Mouse (Mus musculus) monocyte, adult 2 months (primary cell): Measurements from ENCODE around the gene Igf1r.

Source experiments
- DNase-seq, 2 experiments: peaks; one replicate each; pipeline ENCODE4 v3.0.0; 2022; ENCODE audit warnings: low spot score in 2 of 2, low read depth in 1 of 2

Igf1r gene

GRCm38 (mm10) chr7:67955276-67955675 is 2.6 kb downstream of the Igf1r start:
- DNase-seq, result no peak

GRCm38 (mm10) chr7:67957376-67957775 is 4.7 kb downstream of the Igf1r start:
- no peak for DNase-seq

DNA sequence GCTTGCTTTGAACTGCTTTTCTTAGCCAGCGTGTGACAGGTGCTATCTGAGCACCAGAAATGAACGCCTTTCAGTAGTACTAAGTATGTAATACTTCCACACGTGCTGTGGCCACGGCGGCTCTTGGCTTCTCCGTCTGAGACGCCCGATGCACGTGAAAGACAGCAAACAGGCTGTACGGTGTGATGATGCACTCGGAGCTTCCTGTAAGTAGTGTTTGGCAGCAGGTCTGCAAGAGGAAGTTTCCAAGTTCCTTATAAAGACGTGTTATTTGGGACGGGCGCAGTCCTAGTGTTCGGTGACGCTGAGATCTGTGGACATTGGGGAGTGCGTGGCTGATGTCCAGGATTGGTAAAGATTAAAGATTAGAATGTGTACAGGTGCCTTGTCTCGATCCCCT is 5.4 kb downstream of the Igf1r start:
- peak in 1 of 2 experiments; percentile 57 for DNase-seq

DNA sequence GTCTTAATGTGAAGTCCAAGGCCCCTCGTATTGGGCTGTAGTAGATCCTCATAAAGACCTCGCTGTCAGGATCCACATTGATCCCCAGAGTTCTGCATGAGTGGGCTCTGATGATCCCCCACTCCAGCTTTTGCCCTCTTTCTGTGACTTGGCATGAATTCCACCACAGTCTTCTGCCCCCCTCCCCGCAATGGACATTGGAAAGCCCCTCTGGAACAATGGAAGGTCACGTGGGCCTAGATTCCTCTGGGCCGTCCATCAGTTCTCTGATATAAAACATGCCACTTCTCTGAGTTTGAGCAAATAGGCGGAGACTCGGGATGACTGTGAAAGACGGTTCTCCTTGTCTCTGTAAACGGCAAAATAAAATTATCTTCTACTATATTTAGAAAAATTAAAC is 8.1 kb downstream of the Igf1r start:
- no peak for DNase-seq

- DNase-seq, result peak; percentile 50 to 61
These were observed 9.1 kb downstream of the Igf1r start for GRCm38 (mm10) chr7:67961567-67962267.

GRCm38 (mm10) chr7:67963691-67964090 is 11.1 kb downstream of the Igf1r start:
- no peak for DNase-seq

DNA sequence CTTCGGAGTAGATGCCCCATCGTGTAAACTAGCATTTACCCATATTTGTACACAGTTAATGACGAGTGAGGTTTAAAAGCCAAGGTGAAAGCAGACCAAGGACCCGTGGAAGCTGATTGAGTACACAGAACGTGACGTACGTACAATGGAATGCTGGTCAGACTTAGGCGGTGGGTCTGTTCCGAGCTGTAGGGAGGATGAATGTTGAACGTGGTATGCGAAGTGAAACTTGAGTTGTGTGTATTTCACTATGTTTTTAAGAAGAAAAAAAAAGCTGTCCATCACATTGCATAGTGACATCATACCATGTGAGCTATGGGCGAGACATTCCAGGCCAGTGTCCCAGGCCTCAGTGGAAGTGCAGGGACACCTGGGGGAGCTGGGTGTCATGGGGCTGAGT is 15.8 kb downstream of the Igf1r start:
- no peak for DNase-seq

DNA sequence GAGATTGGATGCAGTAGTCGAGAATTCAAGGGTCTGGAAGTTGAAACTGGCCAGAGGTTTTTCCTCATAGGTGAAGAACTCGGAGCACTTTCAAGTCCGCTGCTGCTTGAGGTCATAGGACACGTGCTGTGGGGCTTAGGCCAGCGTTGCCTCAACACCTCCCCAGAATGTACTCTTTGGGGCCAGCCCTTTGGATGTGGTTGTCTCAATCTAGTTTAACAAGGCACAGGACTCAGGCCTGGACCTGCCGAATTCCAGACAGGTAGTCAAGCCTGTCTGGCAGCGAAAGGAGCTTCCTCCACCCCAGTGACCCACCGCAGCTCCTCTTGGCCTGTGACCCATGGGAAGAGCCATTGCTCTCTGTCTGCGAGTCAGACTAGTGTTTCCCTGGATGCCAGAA is 16.4 kb downstream of the Igf1r start:
- DNase-seq, result no peak

DNA sequence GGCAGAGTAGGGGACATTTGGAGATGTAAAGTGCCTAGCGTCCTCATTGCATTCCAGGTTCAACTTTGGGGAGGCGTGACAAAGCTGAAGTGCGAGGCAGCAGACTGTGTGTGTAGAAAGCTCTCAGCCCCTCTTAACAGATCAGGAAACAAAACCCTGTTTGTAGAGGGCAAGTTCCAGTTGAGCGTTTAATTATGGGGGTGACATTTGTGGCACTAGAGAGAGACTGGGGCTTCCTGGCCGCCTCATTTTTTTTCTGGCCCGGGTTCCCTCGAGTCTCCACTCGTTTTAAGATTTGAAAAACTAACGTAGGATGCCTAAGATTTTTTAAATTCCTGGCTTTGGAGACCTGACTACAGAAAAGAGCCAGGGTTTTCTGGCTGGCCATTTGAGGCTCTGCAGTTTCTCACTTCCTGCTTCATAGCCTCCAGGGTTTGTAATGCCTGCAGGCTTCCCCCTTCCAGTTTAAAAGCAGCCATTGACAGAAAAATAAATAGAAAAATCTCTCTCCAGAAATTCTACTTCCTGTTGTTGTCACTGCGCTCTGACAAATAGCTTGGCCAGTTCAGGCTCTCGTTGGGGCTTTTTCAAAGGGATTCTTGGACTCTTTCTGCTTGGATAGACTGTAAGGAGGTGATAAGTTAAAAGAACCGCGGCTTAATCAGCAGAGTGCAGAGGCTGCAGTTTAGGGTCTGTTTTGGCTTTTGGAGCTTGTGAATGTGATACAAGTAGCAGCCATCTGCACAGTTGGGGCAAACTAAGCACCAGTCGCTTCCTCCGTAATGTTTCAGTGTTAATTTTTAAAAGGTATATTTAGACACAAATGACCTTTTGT is 20.8 kb downstream of the Igf1r start:
- no peak for DNase-seq

GRCm38 (mm10) chr7:67981956-67982355 is 29.3 kb downstream of the Igf1r start:
- no peak for DNase-seq

DNA sequence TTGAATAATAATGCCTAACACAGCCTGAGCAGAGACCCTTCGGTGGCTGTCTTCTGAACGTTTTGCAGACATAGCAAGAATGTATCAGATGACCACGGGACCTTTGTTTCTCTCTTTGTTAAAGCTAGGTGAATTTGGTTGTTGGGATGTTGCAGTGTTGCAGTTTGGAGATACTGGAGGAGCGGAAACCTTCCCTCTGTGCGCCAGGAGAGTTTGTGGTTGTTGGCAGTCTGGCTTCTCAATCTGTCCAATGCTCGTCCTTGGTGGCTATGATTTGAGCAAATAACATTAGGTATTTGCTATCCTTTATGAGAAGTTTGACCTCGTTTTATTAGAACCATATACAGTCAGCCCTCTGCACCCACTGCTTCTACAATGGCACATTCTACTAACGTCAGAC is 30.2 kb downstream of the Igf1r start:
- DNase-seq, result no peak

GRCm38 (mm10) chr7:67983451-67983850 is 30.8 kb downstream of the Igf1r start:
- no peak for DNase-seq

GRCm38 (mm10) chr7:67985003-67985416 is 32.4 kb downstream of the Igf1r start:
- DNase-seq, result peak; percentile 16 to 32

GRCm38 (mm10) chr7:67985511-67985910 is 32.9 kb downstream of the Igf1r start:
- no peak for DNase-seq

- DNase-seq, result no peak
These were observed 33.6 kb downstream of the Igf1r start for GRCm38 (mm10) chr7:67986277-67986676.

DNA sequence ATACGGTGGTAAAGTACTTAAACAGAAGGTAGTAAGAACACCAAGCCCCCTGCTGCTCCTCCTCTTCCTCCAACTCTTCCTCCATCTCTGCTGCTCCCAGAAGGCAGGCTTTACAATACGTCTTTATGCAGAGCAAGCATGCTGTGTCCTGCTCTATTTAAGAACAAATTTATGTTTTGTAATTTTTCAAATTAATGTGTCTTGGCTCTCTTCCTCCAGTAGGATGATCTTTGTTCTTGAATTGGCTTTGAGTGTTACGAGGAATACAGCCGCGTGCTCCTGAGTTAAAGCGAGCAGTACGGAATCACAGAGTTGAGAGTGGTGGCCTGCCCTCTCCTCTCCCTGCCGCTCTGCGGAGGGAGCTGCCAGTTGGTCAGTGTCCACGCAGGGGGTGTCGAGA is 34.2 kb downstream of the Igf1r start:
- DNase-seq, result no peak

- DNase-seq, result no peak
These were observed 36.7 kb downstream of the Igf1r start for GRCm38 (mm10) chr7:67989376-67989775.

DNA sequence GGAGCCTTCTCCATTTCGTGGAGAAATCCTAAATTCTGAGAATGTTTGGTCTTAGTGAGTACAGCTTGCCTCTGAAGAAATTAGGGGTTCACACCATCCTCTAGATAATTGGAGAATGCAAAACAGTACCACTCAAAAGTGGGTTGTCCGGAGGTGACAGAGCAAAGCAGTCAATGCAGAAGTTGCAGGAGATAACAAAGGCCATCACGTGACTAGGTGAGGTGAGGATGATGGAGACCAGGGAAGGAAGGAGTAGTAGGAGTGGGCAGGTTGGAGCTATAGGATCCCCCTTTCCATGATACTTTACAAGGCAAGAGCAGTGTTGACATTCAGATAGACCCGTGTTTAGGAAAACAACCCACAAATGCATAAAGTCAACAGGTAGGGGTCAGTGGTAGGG is 41.0 kb downstream of the Igf1r start:
- no peak for DNase-seq

DNA sequence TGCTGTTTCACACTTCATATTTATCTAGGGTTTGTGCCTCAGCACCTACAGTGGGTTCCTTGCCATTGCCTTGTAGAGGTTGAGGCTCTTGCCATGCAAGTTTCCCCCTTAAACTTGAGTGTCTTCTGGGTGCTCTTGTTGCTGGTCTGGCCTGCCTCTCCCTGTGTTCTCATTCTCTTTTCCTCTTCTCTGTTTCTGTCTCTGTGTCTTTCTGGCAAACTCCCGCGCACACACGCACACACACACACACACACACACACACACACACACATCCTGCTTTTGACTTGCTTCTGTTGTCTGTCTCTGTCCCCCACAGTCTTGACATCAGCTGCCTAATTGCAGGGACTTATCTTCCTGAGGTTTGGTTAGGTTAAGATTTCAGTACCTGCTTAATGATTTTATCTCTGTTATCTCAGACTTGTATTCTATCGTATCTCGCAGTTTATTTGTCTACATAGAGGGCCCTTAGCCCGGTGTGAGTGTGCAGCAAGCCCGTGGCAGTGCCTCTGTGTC is 41.8 kb downstream of the Igf1r start:
- no peak for DNase-seq

DNA sequence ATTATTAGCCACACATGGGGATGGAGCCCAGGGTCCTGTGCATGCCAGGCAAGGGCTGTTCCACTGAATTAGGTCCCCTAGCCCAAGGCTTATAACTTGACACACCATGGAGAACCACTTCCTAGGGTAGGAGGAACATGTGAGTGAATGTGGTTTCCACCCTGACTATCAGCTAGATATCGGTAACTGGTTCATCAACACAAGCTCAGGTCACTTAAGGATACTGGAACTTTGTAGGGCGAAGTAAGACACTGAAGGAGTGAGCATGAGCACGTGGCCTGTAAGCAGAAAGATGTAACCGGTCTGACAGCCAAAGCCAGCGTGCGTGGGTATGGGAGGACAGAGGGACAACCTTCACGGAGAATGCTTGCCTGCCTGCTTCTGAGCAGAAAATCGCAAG is 42.6 kb downstream of the Igf1r start:
- no peak for DNase-seq

DNA sequence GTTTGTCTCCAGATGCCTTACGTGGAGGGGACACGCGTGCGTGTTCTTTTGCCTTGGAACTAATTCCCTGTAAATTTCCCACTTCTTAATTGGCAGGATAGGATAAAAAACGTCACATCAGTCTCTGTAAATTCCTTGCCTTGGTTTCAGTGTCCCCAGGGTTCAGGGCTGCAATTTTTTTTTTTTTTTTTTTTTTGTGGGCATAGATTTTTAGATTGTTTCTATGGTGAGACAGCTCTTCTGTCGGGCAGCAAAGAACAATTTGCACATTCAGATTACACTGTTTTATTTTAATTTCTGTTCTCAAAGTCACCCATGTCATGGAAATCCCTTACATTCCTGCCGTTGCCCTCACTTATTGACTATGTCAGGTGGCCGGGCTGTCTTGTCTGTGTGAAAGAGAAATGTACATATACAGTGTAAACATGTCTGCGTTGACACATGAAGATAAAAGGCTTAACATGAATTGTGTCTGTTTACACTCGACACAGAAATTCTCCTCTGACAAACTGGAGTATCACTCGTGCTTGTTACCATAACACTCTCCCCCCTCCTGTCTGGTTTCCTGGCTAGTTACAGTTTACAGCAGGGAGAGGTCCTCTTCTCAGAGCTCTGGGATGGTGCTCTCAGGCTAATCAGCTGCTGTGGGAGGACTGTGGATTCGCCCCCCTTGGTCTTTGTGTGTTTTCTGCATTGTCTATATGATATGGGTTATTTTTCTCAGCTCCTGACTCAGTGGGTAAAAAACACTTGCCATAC is 43.8 kb downstream of the Igf1r start:
- no peak for DNase-seq

DNA sequence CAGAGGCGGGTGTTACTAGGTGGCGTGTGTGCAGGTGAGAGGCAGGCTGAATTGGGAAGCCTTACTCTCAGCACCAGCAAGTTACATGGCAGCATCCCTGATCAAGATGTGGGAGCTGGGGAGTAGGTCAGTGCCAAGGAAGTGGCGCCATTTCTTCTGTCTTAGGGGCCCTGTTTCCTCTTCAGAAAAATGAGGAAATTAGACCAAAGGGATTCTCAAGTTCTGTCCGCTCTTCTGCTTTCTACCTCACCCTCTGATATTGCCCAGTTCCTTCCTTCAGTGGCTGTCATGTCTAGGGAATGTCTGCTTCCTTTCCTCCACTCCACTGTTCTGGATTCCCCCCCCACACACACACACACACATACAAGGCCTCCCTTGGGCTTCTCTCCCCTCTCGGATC is 48.6 kb downstream of the Igf1r start:
- DNase-seq, result no peak
